ENCODE assay signal across 18 mouse cellular contexts in genomic region chr6:88124551-88124950, GRCm38 (mm10). TPM values are rescaled to one million over a fixed set of nuclear protein-coding genes. Genes with fewer than 3 reads are reported as not detected.
DNase-seq lines count a peak whose midpoint lies in the region; ATAC-seq and TF ChIP-seq lines count a peak whose summit lies in the region.
"Had no signal": no experiment of that assay in that cellular context is flagged by ENCODE, and none has a peak within 500 bp of the region (broad histone marks: within the 10 kb centered on the region; RNA-seq: fewer than 3 reads in every experiment).

No protein-coding gene starts in this region.

- H3K27me3 ChIP-seq in liver, embryonic 12.5 days (replicated peaks): peaks cover 11% of the 10 kb centered on the region; the same call in 1 of the 2 replicates
- 0 out of 2 replicates have a peak, but pooled peaks cover 5% of the 10 kb centered on the region for H3K27me3 ChIP-seq in liver, postnatal 0 days (ENCODE audit: insufficient read depth, low read length)
- H3K27me3 ChIP-seq in CH12.LX (replicated peaks): no peaks in the 10 kb centered on the region
- 0 out of 2 replicates have a peak, but pooled peaks cover 2% of the 10 kb centered on the region for H3K27me3 ChIP-seq in intestine, embryonic 16.5 days (replicated peaks; ENCODE audit: control insufficient read depth, insufficient read depth, low read length)
- H3K27me3 ChIP-seq: embryonic facial prominence, embryonic 15.5 days; hindbrain, embryonic 15.5 days; limb, embryonic 12.5 days; neural tube, embryonic 13.5 days had no signal

- no peak overlapping the region for H3K4me3 ChIP-seq in liver, embryonic 12.5 days
- no peak overlapping the region for H3K4me3 ChIP-seq in liver, postnatal 0 days (ENCODE audit: low read depth, low read length)
- H3K4me3 ChIP-seq in CH12.LX (replicated peaks in 1 of 3; ENCODE audit: low read depth in 2 of 3, low read length in 2 of 3, poor library complexity in 1 of 3): no peak overlapping the region
- no peak overlapping the region for H3K4me3 ChIP-seq in ES-E14 (ENCODE audit: insufficient read depth in 1 of 2, low read depth in 1 of 2, low read length in 2 of 2, poor library complexity in 1 of 2, severe bottlenecking in 1 of 2)
- H3K4me3 ChIP-seq in intestine, embryonic 16.5 days (ENCODE audit: low read length): no peak overlapping the region
- H3K4me3 ChIP-seq: forebrain, embryonic 12.5 days; neural tube, embryonic 13.5 days had no signal

- no peak for TF ChIP-seq EP300 in liver, postnatal 0 days (IDR thresholded peaks at IDR 0.05; ENCODE audit: low read depth)
- TF ChIP-seq EP300 in CH12.LX (IDR thresholded peaks at IDR 0.05; ENCODE audit: low read length): no peak

- H3K27ac ChIP-seq in liver, embryonic 12.5 days: no peak overlapping the region
- no peak overlapping the region for H3K27ac ChIP-seq in liver, postnatal 0 days (ENCODE audit: low read depth)
- H3K27ac ChIP-seq in CH12.LX (ENCODE audit: insufficient read depth, low read depth) (no peak overlapping the region), ES-E14 (ENCODE audit: insufficient read depth, low read depth, low read length, poor library complexity, severe bottlenecking) (peak overlapping the region; percentile 47; the same call in 1 of the 2 replicates)
- no peak overlapping the region for H3K27ac ChIP-seq in intestine, embryonic 16.5 days (ENCODE audit: low read length)
- H3K27ac ChIP-seq: embryonic facial prominence, embryonic 15.5 days; forebrain, embryonic 12.5 days; hindbrain, embryonic 15.5 days; kidney, postnatal 0 days; limb, embryonic 12.5 days; neural tube, embryonic 13.5 days had no signal

- TF ChIP-seq POLR2A in CH12.LX (IDR thresholded peaks at IDR 0.05; ENCODE audit: low read depth, low read length): no peak

- H3K4me1 ChIP-seq in liver, embryonic 12.5 days: peaks cover 46% of the 10 kb centered on the region
- peaks cover 15% of the 10 kb centered on the region for H3K4me1 ChIP-seq in liver, postnatal 0 days (ENCODE audit: insufficient read depth)
- H3K4me1 ChIP-seq in CH12.LX (ENCODE audit: control insufficient read depth in 1 of 2, insufficient read depth in 2 of 2) (peaks cover 10 to 34% of the 10 kb centered on the region in 2 experiments), ES-E14 (ENCODE audit: control insufficient read depth in 2 of 2, insufficient read depth in 2 of 2, low read length in 2 of 2, poor library complexity in 1 of 2) (peaks cover 1 to 9% of the 10 kb centered on the region in 2 experiments; a peak in 2 of 4 replicates)
- H3K4me1 ChIP-seq in intestine, embryonic 16.5 days (ENCODE audit: control insufficient read depth, insufficient read depth, low read length): no peaks in the 10 kb centered on the region; the same call in 1 of the 2 replicates

- H3K36me3 ChIP-seq in liver, embryonic 12.5 days: no peaks in the 10 kb centered on the region
- no peaks in the 10 kb centered on the region for H3K36me3 ChIP-seq in liver, postnatal 0 days (replicated peaks; ENCODE audit: insufficient read depth, low read length)
- H3K36me3 ChIP-seq in CH12.LX (replicated peaks in 1 of 2; ENCODE audit: control insufficient read depth in 1 of 2, insufficient read depth in 1 of 2, low read length in 1 of 2): no peaks in the 10 kb centered on the region
- no peaks in the 10 kb centered on the region for H3K36me3 ChIP-seq in ES-E14 (ENCODE audit: control insufficient read depth, insufficient read depth, low read length, poor library complexity, severe bottlenecking)
- H3K36me3 ChIP-seq in intestine, embryonic 16.5 days (ENCODE audit: control insufficient read depth, insufficient read depth, low read length): no peaks in the 10 kb centered on the region
- H3K36me3 ChIP-seq: embryonic facial prominence, embryonic 15.5 days; forebrain, embryonic 12.5 days; hindbrain, embryonic 10.5 days; hindbrain, embryonic 15.5 days; limb, embryonic 12.5 days; neural tube, embryonic 13.5 days had no signal

- H3K79me2 ChIP-seq in CH12.LX (replicated peaks; ENCODE audit: control insufficient read depth, extremely low read depth, insufficient read depth, poor library complexity, severe bottlenecking): no peaks in the 10 kb centered on the region

- 68% methylated on average over 4 of the region's 4 CpGs for WGBS in liver, embryonic 12.5 days (ENCODE audit: insufficient replicate concordance)
- WGBS in liver, postnatal 0 days (ENCODE audit: insufficient replicate concordance): 74% methylated on average over 4 of the region's 4 CpGs
- 66% methylated on average over 4 of the region's 4 CpGs for WGBS in intestine, embryonic 16.5 days

- in situ Hi-C loops in CH12.LX (cut with MboI; ENCODE audit: low pct_ligation_motif_present, low pct_unique_long_range_greater_than_20kb, low sequenced_read_pairs) (loop anchor here (25.0 kb wide), 1 partner anchor 763 kb away; the partner anchor contains the start of genes Mcm2 and Podxl2), ES-E14 (cut with MboI; ENCODE audit: low sequenced_read_pairs in 2 of 2, unreplicated experiment in 2 of 2) (no loop called here)

- DNase-seq in liver, postnatal 0 days: no peak
- DNase-seq in CH12.LX (ENCODE audit: extremely low read depth) (no peak), ES-E14 (ENCODE audit: low read depth, low spot score) (no peak)
- DNase-seq in B cell, adult 2 months: no peak
- DNase-seq in cerebellum, adult 18-20 months: no peak
- DNase-seq: cerebellum, adult 2 months; thymus, adult 2 months had no signal

- dilution Hi-C loops in CH12.LX (cut with MboI; ENCODE audit: extremely low pct_ligation_motif_present, extremely low pct_unique_long_range_greater_than_20kb, low sequenced_read_pairs): no loop called here

- no peak for TF ChIP-seq CTCF in liver, postnatal 0 days (IDR thresholded peaks at IDR 0.05; ENCODE audit: low read depth)
- no peak for TF ChIP-seq CTCF in CH12.LX (conservative IDR thresholded peaks at IDR 0.05 in 1 of 2, IDR thresholded peaks at IDR 0.05 in 1 of 2; ENCODE audit: low read depth in 2 of 2, low read length in 2 of 2)

- no peak for ATAC-seq in liver, embryonic 12.5 days
- no peak for ATAC-seq in liver, postnatal 0 days
- peak; percentile 47; the same call in 1 of the 2 replicates for ATAC-seq in intestine, embryonic 16.5 days
- ATAC-seq: activated CD4-positive, CD25-positive, alpha-beta regulatory T cell, adult 4 months; inflammation-experienced regulatory T-cells, adult 6 months had no signal

- H3K9ac ChIP-seq in liver, embryonic 12.5 days: 0 out of 2 replicates have a peak overlapping the region, but pooled peaks have one; percentile 12
- no peak overlapping the region for H3K9ac ChIP-seq in liver, postnatal 0 days (replicated peaks)
- no peak overlapping the region for H3K9ac ChIP-seq in CH12.LX (ENCODE audit: insufficient read depth, low read depth)
- H3K9ac ChIP-seq in ES-E14 (ENCODE audit: insufficient read depth, low read depth, low read length, poor library complexity, severe bottlenecking): peak overlapping the region; percentile 48; the same call in 1 of the 2 replicates
- no peak overlapping the region for H3K9ac ChIP-seq in intestine, embryonic 16.5 days (ENCODE audit: low read depth, low read length)
- H3K9ac ChIP-seq: embryonic facial prominence, embryonic 15.5 days; forebrain, embryonic 12.5 days; limb, embryonic 12.5 days; neural tube, embryonic 13.5 days had no signal

- TF ChIP-seq RAD21 in CH12.LX (IDR thresholded peaks at IDR 0.05; ENCODE audit: low read depth, low read length): no peak

- no peaks in the 10 kb centered on the region for H3K9me3 ChIP-seq in liver, embryonic 12.5 days (replicated peaks)
- no peaks in the 10 kb centered on the region for H3K9me3 ChIP-seq in liver, postnatal 0 days (ENCODE audit: low read length)
- H3K9me3 ChIP-seq in CH12.LX (replicated peaks; ENCODE audit: low read length) (peaks cover 9% of the 10 kb centered on the region), ES-E14 (ENCODE audit: control insufficient read depth, insufficient read depth, low read depth, low read length) (no peaks in the 10 kb centered on the region)
- H3K9me3 ChIP-seq in intestine, embryonic 16.5 days (ENCODE audit: control insufficient read depth, low read length): no peaks in the 10 kb centered on the region
- H3K9me3 ChIP-seq: embryonic facial prominence, embryonic 15.5 days; forebrain, embryonic 12.5 days; hindbrain, embryonic 10.5 days; hindbrain, embryonic 15.5 days; limb, embryonic 12.5 days; neural tube, embryonic 13.5 days had no signal

- H3K4me2 ChIP-seq in liver, embryonic 12.5 days: no peak overlapping the region
- H3K4me2 ChIP-seq in liver, postnatal 0 days (ENCODE audit: low read depth, low read length): no peak overlapping the region
- H3K4me2 ChIP-seq in CH12.LX (ENCODE audit: insufficient read depth, low read depth, poor library complexity, severe bottlenecking): no peak overlapping the region
- no peak overlapping the region for H3K4me2 ChIP-seq in intestine, embryonic 16.5 days (ENCODE audit: low read depth, low read length)

TF ChIP-seq in CH12.LX, 34 proteins besides CTCF, POLR2A, EP300 and RAD21:
- TF ChIP-seq CHD2 (IDR thresholded peaks at IDR 0.05; ENCODE audit: low read length): 0 out of 2 replicates have a peak, but pooled peaks have one; percentile 26
- TF ChIP-seq MXI1 (IDR thresholded peaks at IDR 0.05; ENCODE audit: low read depth, low read length): no peak
TF ChIP-seq in CH12.LX: peak in this region for 1.

TF ChIP-seq in ES-E14, 5 proteins besides CTCF, POLR2A, EP300 and RAD21:
- TF ChIP-seq CHD2 (IDR thresholded peaks at IDR 0.05; ENCODE audit: low read depth, low read length): no peak
- no peak for TF ChIP-seq MAFK (IDR thresholded peaks at IDR 0.05; ENCODE audit: insufficient read depth, low read depth, low read length)
- no peak for TF ChIP-seq ZNF384 (IDR thresholded peaks at IDR 0.05; ENCODE audit: low read depth, low read length)
- TF ChIP-seq ZC3H11A (IDR thresholded peaks at IDR 0.05; ENCODE audit: borderline replicate concordance, low read depth, low read length): no peak
- no peak for TF ChIP-seq HCFC1 (IDR thresholded peaks at IDR 0.05; ENCODE audit: borderline replicate concordance, insufficient read depth, low read length)

RNA-seq across cellular contexts. Expression of gene Rpn1, which starts 40.3 kb away (rescaled TPM):
- polyA plus RNA-seq in liver, embryonic 12.5 days (2016; fragmentation: Nextera tagmentation; extraction: Ambion mirVana): 241 and 253 TPM in 2 replicates
- 102 and 112 TPM in 2 replicates for polyA plus RNA-seq in liver, postnatal 0 days (2015; fragmentation: Nextera tagmentation; extraction: Ambion mirVana)
- total RNA-seq in CH12.LX (2012; rRNA removed) (260 and 327 TPM in 2 replicates), CH12.LX (2014; rRNA removed) (299 and 366 TPM in 2 replicates), ES-E14 (2012; rRNA removed) (376 and 602 TPM in 2 replicates)
- 320 and 339 TPM in 2 replicates for polyA plus RNA-seq in CH12.LX (2012; ENCODE audit: insufficient read length, low read depth)
- 453 and 462 TPM in 2 replicates for polyA plus RNA-seq in intestine, embryonic 16.5 days (2015; fragmentation: Nextera tagmentation; extraction: Ambion mirVana)

Comparison
In these comparisons a context has a peak if more than half of its experiments do, and no peak if none do; other contexts are left out.
1. H3K9ac ChIP-seq: peak in liver, embryonic 12.5 days (single experiment) and ES-E14 (single experiment); none in liver, postnatal 0 days (single experiment), CH12.LX (single experiment) and intestine, embryonic 16.5 days (single experiment).